Mouse (Mus musculus) limb, embryonic 15.5 days (tissue): Measurements from ENCODE around the gene Smim20. TPM values are rescaled to one million over a fixed set of nuclear protein-coding genes. Genes with fewer than 3 reads are reported as not detected.
A peak's percentile ranks its signal among the peaks of the same experiment; 100 is the strongest.

Source experiments
- ATAC-seq: fragments of 200-750 bp; cut with Nextera tagmentation; 2 replicates; pipeline ENCODE4 v1.8.0; 2017; ENCODE audit warnings: low read depth, moderate TSS enrichment; ENCODE audit not compliant: insufficient number of reproducible peaks, low FRiP score, low TSS enrichment
- H3K27ac ChIP-seq: fragments of 300-500 bp; sonication (generic); 2 replicates; pipeline ENCODE4 v1.5.1; 2015; ENCODE audit warnings: moderate library complexity, mild to moderate bottlenecking, inconsistent platforms
- H3K27me3 ChIP-seq: fragments of 300-500 bp; sonication (generic); 2 replicates; pipeline ENCODE4 v1.6.1; 2015; ENCODE audit warnings: inconsistent platforms
- H3K36me3 ChIP-seq: fragments of 300-500 bp; sonication (generic); 2 replicates; pipeline ENCODE4 v1.6.1; 2015; ENCODE audit warnings: inconsistent platforms
- H3K4me1 ChIP-seq: fragments of 300-500 bp; sonication (generic); 2 replicates; pipeline ENCODE4 v1.6.1; 2015; ENCODE audit warnings: inconsistent platforms
- H3K4me2 ChIP-seq: fragments of 300-500 bp; sonication (generic); 2 replicates; pipeline ENCODE4 v1.6.1; 2015; ENCODE audit warnings: mild to moderate bottlenecking, inconsistent platforms
- H3K4me3 ChIP-seq: fragments of 300-500 bp; sonication (generic); 2 replicates; pipeline ENCODE4 v1.5.1; 2015; ENCODE audit warnings: mild to moderate bottlenecking, inconsistent platforms
- H3K9ac ChIP-seq: fragments of 300-500 bp; sonication (generic); 2 replicates; pipeline ENCODE4 v1.6.1; 2015; ENCODE audit warnings: inconsistent platforms
- H3K9me3 ChIP-seq: fragments of 300-500 bp; sonication (generic); 2 replicates; pipeline ENCODE4 v1.6.1; 2016; ENCODE audit warnings: inconsistent platforms
- WGBS: fragments of 180-500 bp; shearing (Covaris S2); methylation state at CpG from one replicate; pipeline ENCODE4 v1.1.7; 2015; 5-methylcytosine and 5-hydroxymethylcytosine counted together
- polyA plus RNA-seq: library from polyadenylated mRNA; unstranded; fragments of >200 nt; fragmentation: Nextera tagmentation; extraction: Ambion mirVana; gene quantifications from 2 replicates; pipeline ENCODE4 v1.2.1, GENCODE M21; 2015

The Smim20 gene
- polyA plus RNA-seq, 1 experiment from 2014 or later: 80.7 TPM

GRCm38 (mm10) chr5:53269799-53270198, 2.9 kb downstream of the Smim20 start:
- no peak for ATAC-seq
- Histone ChIP-seq H3K36me3 (peaks cover 5% of the 10 kb centered on the region; the same call in 1 of the 2 replicates), H3K4me2 (no peak overlapping the region), H3K9me3 (no peaks in the 10 kb centered on the region), H3K27me3 (no peaks in the 10 kb centered on the region), H3K27ac (no peak overlapping the region), H3K9ac (no peak overlapping the region), H3K4me3 (no peak overlapping the region), H3K4me1 (peaks cover 27% of the 10 kb centered on the region)
- 86% methylated on average over 5 of the region's 5 CpGs for WGBS

- Histone ChIP-seq H3K27ac (no peak overlapping the region), H3K27me3 (no peaks in the 10 kb centered on the region), H3K4me2 (no peak overlapping the region), H3K4me1 (peaks cover 33% of the 10 kb centered on the region), H3K9me3 (no peaks in the 10 kb centered on the region), H3K4me3 (no peak overlapping the region), H3K36me3 (peaks cover 5% of the 10 kb centered on the region; the same call in 1 of the 2 replicates), H3K9ac (no peak overlapping the region)
- 85% methylated on average over 13 of the region's 13 CpGs for WGBS
- ATAC-seq: no peak
Measured at GRCm38 (mm10) chr5:53270947-53271711, 4.2 kb downstream of the Smim20 start.

GRCm38 (mm10) chr5:53272626-53273025, 5.7 kb downstream of the Smim20 start:
- Histone ChIP-seq H3K4me3 (no peak overlapping the region), H3K4me2 (no peak overlapping the region), H3K36me3 (peaks cover 7% of the 10 kb centered on the region; the same call in 1 of the 2 replicates), H3K9ac (0 out of 2 replicates have a peak overlapping the region, but pooled peaks have one; percentile 14), H3K9me3 (no peaks in the 10 kb centered on the region), H3K4me1 (peaks cover 22% of the 10 kb centered on the region), H3K27me3 (no peaks in the 10 kb centered on the region), H3K27ac (no peak overlapping the region)
- 92% methylated on average over 4 of the region's 4 CpGs for WGBS
- no peak for ATAC-seq

- Histone ChIP-seq H3K27ac (no peak overlapping the region), H3K36me3 (peaks cover 15% of the 10 kb centered on the region; the same call in 1 of the 2 replicates), H3K27me3 (no peaks in the 10 kb centered on the region), H3K4me1 (peaks cover 11% of the 10 kb centered on the region), H3K9ac (no peak overlapping the region), H3K4me3 (no peak overlapping the region), H3K4me2 (no peak overlapping the region), H3K9me3 (no peaks in the 10 kb centered on the region)
- ATAC-seq: 0 out of 2 replicates have a peak, but pooled peaks have one; percentile 49
- WGBS: 72% methylated on average over 5 of the region's 5 CpGs
Measured at GRCm38 (mm10) chr5:53273699-53274430, 7.0 kb downstream of the Smim20 start.

- WGBS: 26% methylated on average over 5 of the region's 5 CpGs
- Histone ChIP-seq H3K9ac (no peak overlapping the region), H3K4me3 (no peak overlapping the region), H3K4me2 (no peak overlapping the region), H3K4me1 (peaks cover 6% of the 10 kb centered on the region), H3K27ac (no peak overlapping the region), H3K27me3 (no peaks in the 10 kb centered on the region), H3K36me3 (peaks cover 21% of the 10 kb centered on the region), H3K9me3 (no peaks in the 10 kb centered on the region)
- no peak for ATAC-seq
Measured at GRCm38 (mm10) chr5:53274811-53275355, 8.0 kb downstream of the Smim20 start.

- Histone ChIP-seq H3K4me3 (no peak overlapping the region), H3K27me3 (no peaks in the 10 kb centered on the region), H3K36me3 (peaks cover 17% of the 10 kb centered on the region), H3K4me1 (peaks cover 6% of the 10 kb centered on the region), H3K4me2 (no peak overlapping the region), H3K9me3 (no peaks in the 10 kb centered on the region), H3K27ac (no peak overlapping the region), H3K9ac (no peak overlapping the region)
- WGBS: 37% methylated on average over 3 of the region's 3 CpGs
- no peak for ATAC-seq
Measured at GRCm38 (mm10) chr5:53275376-53275775, 8.5 kb downstream of the Smim20 start.

- Histone ChIP-seq H3K9ac (no peak overlapping the region), H3K4me1 (peaks cover 6% of the 10 kb centered on the region), H3K27me3 (no peaks in the 10 kb centered on the region), H3K9me3 (no peaks in the 10 kb centered on the region), H3K4me2 (no peak overlapping the region), H3K4me3 (no peak overlapping the region), H3K27ac (no peak overlapping the region), H3K36me3 (peaks cover 17% of the 10 kb centered on the region)
- no peak for ATAC-seq
- WGBS: 33% methylated on average over 5 of the region's 5 CpGs
Measured at GRCm38 (mm10) chr5:53276470-53277022, 9.7 kb downstream of the Smim20 start.

- no peaks in the 10 kb centered on the region for H3K9me3 ChIP-seq
- H3K27me3 ChIP-seq: no peaks in the 10 kb centered on the region
- no peak overlapping the region for H3K4me3 ChIP-seq
- no peak overlapping the region for H3K9ac ChIP-seq
- 60% methylated on average over 4 of the region's 4 CpGs for WGBS
- H3K27ac ChIP-seq: no peak overlapping the region
- peaks cover 6% of the 10 kb centered on the region for H3K4me1 ChIP-seq
- H3K4me2 ChIP-seq: no peak overlapping the region
- peaks cover 17% of the 10 kb centered on the region for H3K36me3 ChIP-seq
- ATAC-seq: no peak
Measured at GRCm38 (mm10) chr5:53277716-53278263, 10.9 kb downstream of the Smim20 start.

GRCm38 (mm10) chr5:53279216-53279813, 12.4 kb downstream of the Smim20 start:
- Histone ChIP-seq H3K4me2 (no peak overlapping the region), H3K36me3 (peaks cover 17% of the 10 kb centered on the region), H3K4me1 (peaks cover 6% of the 10 kb centered on the region), H3K27ac (no peak overlapping the region), H3K4me3 (no peak overlapping the region), H3K27me3 (no peaks in the 10 kb centered on the region), H3K9ac (no peak overlapping the region), H3K9me3 (no peaks in the 10 kb centered on the region)
- ATAC-seq: no peak
- 59% methylated on average over 12 of the region's 12 CpGs for WGBS

GRCm38 (mm10) chr5:53282487-53282886, 15.6 kb downstream of the Smim20 start:
- Histone ChIP-seq H3K27me3 (no peaks in the 10 kb centered on the region), H3K9ac (no peak overlapping the region), H3K36me3 (peaks cover 17% of the 10 kb centered on the region), H3K4me3 (no peak overlapping the region), H3K4me1 (no peaks in the 10 kb centered on the region), H3K9me3 (no peaks in the 10 kb centered on the region), H3K27ac (no peak overlapping the region), H3K4me2 (no peak overlapping the region)
- no peak for ATAC-seq
- WGBS: 77% methylated on average over 4 of the region's 4 CpGs

GRCm38 (mm10) chr5:53286406-53286805, 19.5 kb downstream of the Smim20 start:
- 91% methylated on average over 2 of the region's 2 CpGs for WGBS

More at GRCm38 (mm10) chr5:53286406-53286805, 19.5 kb downstream of the Smim20 start:
- Histone ChIP-seq H3K27me3 (no peaks in the 10 kb centered on the region), H3K9ac (no peak overlapping the region), H3K27ac (no peak overlapping the region), H3K4me1 (no peaks in the 10 kb centered on the region), H3K9me3 (no peaks in the 10 kb centered on the region), H3K4me3 (no peak overlapping the region), H3K4me2 (no peak overlapping the region), H3K36me3 (no peaks in the 10 kb centered on the region)
- no peak for ATAC-seq
